Mouse (Mus musculus) heart, adult 9 months (tissue): ENCODE results near the gene Zfp52.
A peak's percentile ranks its signal among the peaks of the same experiment; 100 is the strongest.

Source experiments
- DNase-seq, 2 experiments: peaks; one replicate each; pipeline ENCODE4 v3.0.0; 2022; ENCODE audit warnings: low spot score in 2 of 2

The Zfp52 gene

DNA sequence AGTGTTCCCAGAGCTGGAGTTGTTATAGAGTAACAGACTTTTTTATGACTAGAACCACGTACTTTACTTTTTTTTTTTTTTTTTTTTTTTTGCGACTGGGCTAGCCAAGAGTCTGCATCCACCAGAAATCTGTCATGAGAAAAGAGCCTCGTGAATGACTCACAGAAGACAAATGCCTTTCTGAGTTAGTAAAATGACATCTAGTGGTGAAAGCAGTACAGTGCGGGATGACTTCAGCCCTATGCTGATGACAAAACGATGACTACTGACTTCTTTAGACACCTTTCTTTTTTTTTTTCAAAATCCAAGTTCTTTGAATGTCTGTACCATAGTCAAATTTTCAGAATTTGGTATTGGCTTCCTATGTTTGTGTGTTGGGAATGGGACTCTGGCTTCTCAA is 30.9 kb downstream of the Zfp52 start:
- DNase-seq, result peak; percentile 58 to 69

DNA sequence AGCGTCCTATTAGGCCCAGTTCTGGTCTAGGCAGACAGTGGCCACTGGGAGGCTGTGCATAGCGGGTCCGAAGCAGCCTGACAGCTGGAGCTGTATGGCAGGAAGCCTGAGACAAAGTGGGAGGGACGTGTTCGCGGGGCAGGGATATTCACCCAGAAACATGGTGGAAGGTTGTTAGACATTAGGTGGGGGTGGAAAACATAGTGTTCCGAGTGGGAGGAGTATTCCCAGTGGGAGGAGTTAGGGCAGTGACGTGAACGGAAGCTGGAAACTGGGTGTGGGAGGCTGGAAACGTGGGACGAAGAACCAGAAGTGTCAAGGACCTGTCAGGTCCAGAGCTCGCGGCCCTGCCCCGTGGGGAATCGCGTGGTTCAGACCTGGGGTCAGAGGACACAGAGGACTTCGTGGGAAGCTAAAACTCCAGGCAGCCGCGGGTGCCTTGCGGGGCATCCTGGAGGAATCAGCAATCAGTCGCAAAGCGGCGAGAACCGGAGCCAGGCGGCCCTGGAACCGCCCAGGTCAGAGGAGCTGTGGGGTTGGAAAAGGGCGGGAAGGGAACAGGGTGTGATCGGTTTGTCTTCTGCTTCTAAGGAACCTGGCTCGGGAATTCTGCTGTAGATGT is 31.5 kb downstream of the Zfp52 start, which contains the start of gene Zfp948:
Zfp948 (plus strand) TSS at position 281 of the 622 bp plus-strand sequence.
- DNase-seq, result peak; percentile 88 to 89

DNA sequence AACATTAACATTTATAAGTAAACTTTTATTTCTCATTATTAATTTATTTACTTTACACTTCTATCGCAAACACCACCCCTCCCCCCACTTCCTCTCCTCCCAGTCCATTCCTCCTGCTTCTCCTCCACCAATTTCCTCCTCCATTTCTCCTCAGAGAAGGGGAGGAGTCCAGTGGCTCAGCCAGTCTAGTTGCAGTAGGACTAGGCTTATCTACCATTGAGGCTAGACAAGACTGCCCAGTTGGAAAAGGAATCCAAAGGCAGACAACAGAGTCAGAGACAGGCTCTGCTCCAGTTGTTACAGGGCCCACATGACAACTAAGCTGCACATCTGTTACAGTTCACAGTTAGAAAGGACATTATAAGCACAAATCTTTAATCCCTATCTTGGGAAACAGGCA is 32.4 kb downstream of the Zfp52 start:
- DNase-seq, result peak; percentile 7 to 29

DNA sequence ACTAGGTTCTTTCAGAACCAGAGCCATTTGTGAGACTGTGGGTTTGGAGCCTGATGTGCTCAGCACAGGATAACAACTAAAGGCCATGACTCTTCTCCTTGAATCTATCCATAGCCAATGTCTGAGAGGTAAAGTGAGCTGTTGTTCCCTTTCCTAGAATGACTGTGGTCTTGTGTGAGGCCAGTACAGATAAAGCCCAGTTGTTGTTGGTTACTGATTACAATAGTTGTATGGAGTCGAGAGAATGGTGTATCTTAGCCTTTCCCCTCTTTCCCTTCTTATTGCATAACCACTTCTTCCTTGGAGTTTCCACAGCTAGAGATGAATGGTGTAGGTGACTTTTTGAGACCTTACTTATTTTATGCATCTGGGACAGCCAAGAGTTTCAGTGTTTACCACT is 43.7 kb downstream of the Zfp52 start:
- no peak for DNase-seq

DNA sequence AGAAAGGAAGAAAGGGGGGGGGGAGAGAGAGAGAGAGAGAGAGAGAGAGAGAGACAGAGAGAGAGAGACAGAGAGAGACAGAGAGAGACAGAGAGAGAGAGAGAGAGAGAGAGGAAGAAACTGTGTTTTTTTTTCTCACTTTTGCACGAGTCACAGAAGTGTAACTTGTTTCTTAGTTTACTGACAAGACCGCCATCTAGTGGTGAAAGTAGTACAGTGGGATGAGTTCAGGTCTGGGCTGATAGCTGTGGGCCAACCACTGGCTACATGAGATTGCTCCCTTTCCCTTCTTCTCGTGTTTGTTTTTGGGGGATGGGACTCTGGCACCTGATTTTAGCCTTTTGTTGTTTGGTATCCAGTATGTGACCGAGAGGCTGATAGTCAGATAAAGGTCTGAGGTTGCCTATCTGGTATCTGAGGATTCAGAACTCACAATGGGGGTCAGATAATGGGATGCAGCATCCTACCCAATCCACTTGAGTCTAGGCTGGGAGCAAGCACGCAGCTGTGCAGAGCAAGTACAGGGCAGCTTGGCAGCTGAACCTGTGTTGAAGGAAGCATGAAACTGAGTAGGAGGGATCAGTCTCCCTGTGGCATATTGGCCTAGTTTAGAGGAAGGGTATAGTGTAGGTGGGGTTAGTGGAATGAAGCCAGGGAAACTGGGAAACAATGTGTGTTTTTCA is 44.3 kb downstream of the Zfp52 start:
- DNase-seq, result peak; percentile 27 to 39

DNA sequence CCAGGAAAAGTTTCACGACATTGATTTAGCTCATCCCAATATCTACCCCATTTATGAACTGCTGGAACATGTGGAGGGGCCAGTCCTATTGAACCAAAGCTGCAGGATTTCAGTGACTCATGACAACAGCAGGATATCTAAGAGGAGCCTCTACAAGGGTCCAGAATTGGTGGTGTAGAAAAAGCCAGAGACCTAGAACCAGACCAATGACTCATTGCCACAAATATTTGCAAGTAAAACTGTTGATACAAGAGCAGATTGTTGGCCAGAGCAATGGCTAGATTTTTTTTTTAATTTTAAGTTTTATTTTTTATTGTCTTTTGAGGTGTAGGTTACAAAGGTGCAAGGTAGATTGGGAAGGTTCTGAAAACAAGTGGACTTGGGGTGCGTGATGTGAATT is 50.2 kb downstream of the Zfp52 start:
- DNase-seq, result no peak
